Mouse (Mus musculus): ENCODE data around the gene Gal. TPM values are rescaled to one million over a fixed set of nuclear protein-coding genes. Genes with fewer than 3 reads are reported as not detected.
A peak's percentile ranks its signal among the peaks of the same experiment; 100 is the strongest.

Gene Gal
- not detected in 2 replicates for polyA plus RNA-seq (2012; ENCODE audit: insufficient read depth, insufficient read length, missing spikeins)

GRCm38 (mm10) chr19:3414268-3414733, at the start of gene Gal:
Gal (minus strand) TSS chr19:3414544.
- no peak for TF ChIP-seq POLR2A (IDR thresholded peaks at IDR 0.05; ENCODE audit: borderline replicate concordance, low read depth, low read length)
- TF ChIP-seq CTCF (IDR thresholded peaks at IDR 0.05; ENCODE audit: low read depth, low read length) = no peak
- Histone ChIP-seq H3K27ac (ENCODE audit: insufficient read depth, low read depth, low read length) (no peak within 1 kb of the TSS), H3K4me1 (ENCODE audit: control insufficient read depth, insufficient read depth, low read length) (no peaks in the 10 kb centered on the region), H3K4me3 (ENCODE audit: insufficient read depth, low read length) (peak within 1 kb of the TSS; percentile 10)

- Histone ChIP-seq H3K27ac (ENCODE audit: insufficient read depth, low read depth, low read length) (no peak overlapping the region), H3K4me3 (ENCODE audit: insufficient read depth, low read length) (no peak overlapping the region), H3K4me1 (ENCODE audit: control insufficient read depth, insufficient read depth, low read length) (no peaks in the 10 kb centered on the region)
- TF ChIP-seq POLR2A (IDR thresholded peaks at IDR 0.05; ENCODE audit: borderline replicate concordance, low read depth, low read length) = no peak
Observed at GRCm38 (mm10) chr19:3459986-3460385, 45.6 kb upstream of the Gal start.

- H3K4me3 ChIP-seq (ENCODE audit: insufficient read depth, low read length) = no peak overlapping the region
- TF ChIP-seq CTCF (IDR thresholded peaks at IDR 0.05; ENCODE audit: low read depth, low read length) = no peak
- no peak for TF ChIP-seq POLR2A (IDR thresholded peaks at IDR 0.05; ENCODE audit: borderline replicate concordance, low read depth, low read length)
- H3K27ac ChIP-seq (ENCODE audit: insufficient read depth, low read depth, low read length) = no peak overlapping the region
Observed at GRCm38 (mm10) chr19:3458331-3459099, 44.2 kb upstream of the Gal start.

GRCm38 (mm10) chr19:3457700-3458099, 43.4 kb upstream of the Gal start:
- Histone ChIP-seq H3K4me1 (ENCODE audit: control insufficient read depth, insufficient read depth, low read length) (no peaks in the 10 kb centered on the region), H3K4me3 (ENCODE audit: insufficient read depth, low read length) (no peak overlapping the region), H3K27ac (ENCODE audit: insufficient read depth, low read depth, low read length) (no peak overlapping the region)
- TF ChIP-seq POLR2A (IDR thresholded peaks at IDR 0.05; ENCODE audit: borderline replicate concordance, low read depth, low read length) (no peak), CTCF (IDR thresholded peaks at IDR 0.05; ENCODE audit: low read depth, low read length) (no peak)

More at GRCm38 (mm10) chr19:3458331-3459099, 44.2 kb upstream of the Gal start:
- no peaks in the 10 kb centered on the region for H3K4me1 ChIP-seq (ENCODE audit: control insufficient read depth, insufficient read depth, low read length)

GRCm38 (mm10) chr19:3451649-3452048, 37.3 kb upstream of the Gal start:
- Histone ChIP-seq H3K27ac (ENCODE audit: insufficient read depth, low read depth, low read length) (no peak overlapping the region), H3K4me3 (ENCODE audit: insufficient read depth, low read length) (no peak overlapping the region), H3K4me1 (ENCODE audit: control insufficient read depth, insufficient read depth, low read length) (peaks cover 5% of the 10 kb centered on the region; the same call in 1 of the 2 replicates)
- TF ChIP-seq CTCF (IDR thresholded peaks at IDR 0.05; ENCODE audit: low read depth, low read length) (no peak), POLR2A (IDR thresholded peaks at IDR 0.05; ENCODE audit: borderline replicate concordance, low read depth, low read length) (no peak)

- H3K27ac ChIP-seq (ENCODE audit: insufficient read depth, low read depth, low read length) = no peak overlapping the region
- TF ChIP-seq CTCF (IDR thresholded peaks at IDR 0.05; ENCODE audit: low read depth, low read length) (peak; percentile 65), POLR2A (IDR thresholded peaks at IDR 0.05; ENCODE audit: borderline replicate concordance, low read depth, low read length) (no peak)
- H3K4me1 ChIP-seq (ENCODE audit: control insufficient read depth, insufficient read depth, low read length) = peaks cover 5% of the 10 kb centered on the region; the same call in 1 of the 2 replicates
- H3K4me3 ChIP-seq (ENCODE audit: insufficient read depth, low read length) = no peak overlapping the region
Observed at GRCm38 (mm10) chr19:3451170-3451569, 36.8 kb upstream of the Gal start.

- H3K4me3 ChIP-seq (ENCODE audit: insufficient read depth, low read length) = no peak overlapping the region
- no peak for TF ChIP-seq POLR2A (IDR thresholded peaks at IDR 0.05; ENCODE audit: borderline replicate concordance, low read depth, low read length)
- TF ChIP-seq CTCF (IDR thresholded peaks at IDR 0.05; ENCODE audit: low read depth, low read length) = no peak
- peaks cover 5% of the 10 kb centered on the region; the same call in 1 of the 2 replicates for H3K4me1 ChIP-seq (ENCODE audit: control insufficient read depth, insufficient read depth, low read length)
- no peak overlapping the region for H3K27ac ChIP-seq (ENCODE audit: insufficient read depth, low read depth, low read length)
Observed at GRCm38 (mm10) chr19:3450714-3451113, 36.4 kb upstream of the Gal start.

GRCm38 (mm10) chr19:3449248-3449647, 34.9 kb upstream of the Gal start:
- peaks cover 5% of the 10 kb centered on the region; the same call in 1 of the 2 replicates for H3K4me1 ChIP-seq (ENCODE audit: control insufficient read depth, insufficient read depth, low read length)
- no peak overlapping the region for H3K27ac ChIP-seq (ENCODE audit: insufficient read depth, low read depth, low read length)
- no peak for TF ChIP-seq CTCF (IDR thresholded peaks at IDR 0.05; ENCODE audit: low read depth, low read length)
- TF ChIP-seq POLR2A (IDR thresholded peaks at IDR 0.05; ENCODE audit: borderline replicate concordance, low read depth, low read length) = no peak
- H3K4me3 ChIP-seq (ENCODE audit: insufficient read depth, low read length) = no peak overlapping the region

- Histone ChIP-seq H3K4me3 (ENCODE audit: insufficient read depth, low read length) (no peak overlapping the region), H3K27ac (ENCODE audit: insufficient read depth, low read depth, low read length) (no peak overlapping the region), H3K4me1 (ENCODE audit: control insufficient read depth, insufficient read depth, low read length) (peaks cover 5% of the 10 kb centered on the region; the same call in 1 of the 2 replicates)
- no peak for TF ChIP-seq POLR2A (IDR thresholded peaks at IDR 0.05; ENCODE audit: borderline replicate concordance, low read depth, low read length)
- TF ChIP-seq CTCF (IDR thresholded peaks at IDR 0.05; ENCODE audit: low read depth, low read length) = no peak
Observed at GRCm38 (mm10) chr19:3447348-3447747, 33.0 kb upstream of the Gal start.

- H3K4me1 ChIP-seq (ENCODE audit: control insufficient read depth, insufficient read depth, low read length) = no peaks in the 10 kb centered on the region
- no peak overlapping the region for H3K4me3 ChIP-seq (ENCODE audit: insufficient read depth, low read length)
- TF ChIP-seq POLR2A (IDR thresholded peaks at IDR 0.05; ENCODE audit: borderline replicate concordance, low read depth, low read length) (no peak), CTCF (IDR thresholded peaks at IDR 0.05; ENCODE audit: low read depth, low read length) (no peak)
- H3K27ac ChIP-seq (ENCODE audit: insufficient read depth, low read depth, low read length) = no peak overlapping the region
Observed at GRCm38 (mm10) chr19:3441092-3441491, 26.7 kb upstream of the Gal start.
